Mouse (Mus musculus): ENCODE data around the gene Dag1. TPM values are rescaled to one million over a fixed set of nuclear protein-coding genes. Genes with fewer than 3 reads are reported as not detected.

Gene Dag1
- 65.0 and 108 TPM in 2 replicates for polyA plus RNA-seq (2012; rRNA removed; ENCODE audit: low replicate concordance)

GRCm38 (mm10) chr9:108263690-108264190 lies at the start of gene Dag1:
Gene Dag1, minus strand, starts transcription at chr9:108263958.

GRCm38 (mm10) chr9:108305629-108306520 lies 42.1 kb upstream of the Dag1 start, which contains the start of the genes Rhoa and Tcta:
Gene Rhoa, plus strand, starts transcription at chr9:108306129.
Gene Tcta, minus strand, starts transcription at chr9:108306160.

GRCm38 (mm10) chr9:108296453-108297355 lies 32.9 kb upstream of the Dag1 start, which contains the start of gene Amt:
Gene Amt, plus strand, starts transcription at chr9:108296853.

GRCm38 (mm10) chr9:108290016-108290750 lies 26.4 kb upstream of the Dag1 start, which contains the start of gene Nicn1:
Gene Nicn1, plus strand, starts transcription at chr9:108290429.

GRCm38 (mm10) chr9:108189787-108190679 lies 73.7 kb downstream of the Dag1 start, which contains the start of gene Bsn:
Gene Bsn, minus strand, starts transcription at chr9:108190384.

Other genes with a start within 250 kb of the Dag1 start
- 19.6 and 29.3 TPM in 2 replicates for gene Gmppb, start 214.7 kb downstream of the Dag1 start, polyA plus RNA-seq (2012; rRNA removed; ENCODE audit: low replicate concordance)
- 2.5 and 4.7 TPM in 2 replicates for gene Amigo3, start 210.8 kb downstream of the Dag1 start, polyA plus RNA-seq (2012; rRNA removed; ENCODE audit: low replicate concordance)
- 0.21 and 0.37 TPM in 2 replicates for gene Mst1, start 183.5 kb downstream of the Dag1 start, polyA plus RNA-seq (2012; rRNA removed; ENCODE audit: low replicate concordance)
- 81.1 and 94.8 TPM in 2 replicates for gene Rnf123, start 180.6 kb downstream of the Dag1 start, polyA plus RNA-seq (2012; rRNA removed; ENCODE audit: low replicate concordance)
- gene Apeh, start 169.4 kb downstream of the Dag1 start, polyA plus RNA-seq (2012; rRNA removed; ENCODE audit: low replicate concordance), result 101 and 116 TPM in 2 replicates
- 0.29 and 1.1 TPM in 2 replicates for gene Bsn, start 73.6 kb downstream of the Dag1 start, polyA plus RNA-seq (2012; rRNA removed; ENCODE audit: low replicate concordance)
- gene Nicn1, start 26.5 kb upstream of the Dag1 start, polyA plus RNA-seq (2012; rRNA removed; ENCODE audit: low replicate concordance), result 32.6 and 34.7 TPM in 2 replicates
- gene Amt, start 32.9 kb upstream of the Dag1 start, polyA plus RNA-seq (2012; rRNA removed; ENCODE audit: low replicate concordance), result 6.7 and 22.0 TPM in 2 replicates
- gene Rhoa, start 42.2 kb upstream of the Dag1 start, polyA plus RNA-seq (2012; rRNA removed; ENCODE audit: low replicate concordance), result 192 and 239 TPM in 2 replicates
- 59.0 and 105 TPM in 2 replicates for gene Tcta, start 42.2 kb upstream of the Dag1 start, polyA plus RNA-seq (2012; rRNA removed; ENCODE audit: low replicate concordance)
- gene Gpx1, start 74.9 kb upstream of the Dag1 start, polyA plus RNA-seq (2012; rRNA removed; ENCODE audit: low replicate concordance), result 1,212 and 1,799 TPM in 2 replicates
- 82.2 and 92.5 TPM in 2 replicates for gene Usp4, start 83.9 kb upstream of the Dag1 start, polyA plus RNA-seq (2012; rRNA removed; ENCODE audit: low replicate concordance)
- 0.21 and 0.27 TPM in 2 replicates for gene 1700102P08Rik, start 128.8 kb upstream of the Dag1 start, polyA plus RNA-seq (2012; rRNA removed; ENCODE audit: low replicate concordance)
- gene Ccdc36, start 164.5 kb upstream of the Dag1 start, polyA plus RNA-seq (2012; rRNA removed; ENCODE audit: low replicate concordance), result 0.10 TPM in 1 of 2 replicates, not detected in the other
- not detected in 2 replicates for gene BC048562, start 172.5 kb upstream of the Dag1 start, polyA plus RNA-seq (2012; rRNA removed; ENCODE audit: low replicate concordance)
- 20.4 and 34.4 TPM in 2 replicates for gene Ccdc71, start 196.6 kb upstream of the Dag1 start, polyA plus RNA-seq (2012; rRNA removed; ENCODE audit: low replicate concordance)
- 70.2 and 91.7 TPM in 2 replicates for gene Klhdc8b, start 197.6 kb upstream of the Dag1 start, polyA plus RNA-seq (2012; rRNA removed; ENCODE audit: low replicate concordance)
- 223 and 264 TPM in 2 replicates for gene Lamb2, start 215.8 kb upstream of the Dag1 start, polyA plus RNA-seq (2012; rRNA removed; ENCODE audit: low replicate concordance)
- gene Usp19, start 226.6 kb upstream of the Dag1 start, polyA plus RNA-seq (2012; rRNA removed; ENCODE audit: low replicate concordance), result 179 and 216 TPM in 2 replicates
- 172 and 318 TPM in 2 replicates for gene Qars, start 243.7 kb upstream of the Dag1 start, polyA plus RNA-seq (2012; rRNA removed; ENCODE audit: low replicate concordance)

All from subcutaneous adipose tissue, adult 2 months (tissue).